8 mouse cellular contexts compared by ENCODE assay signal in the genomic region with DNA sequence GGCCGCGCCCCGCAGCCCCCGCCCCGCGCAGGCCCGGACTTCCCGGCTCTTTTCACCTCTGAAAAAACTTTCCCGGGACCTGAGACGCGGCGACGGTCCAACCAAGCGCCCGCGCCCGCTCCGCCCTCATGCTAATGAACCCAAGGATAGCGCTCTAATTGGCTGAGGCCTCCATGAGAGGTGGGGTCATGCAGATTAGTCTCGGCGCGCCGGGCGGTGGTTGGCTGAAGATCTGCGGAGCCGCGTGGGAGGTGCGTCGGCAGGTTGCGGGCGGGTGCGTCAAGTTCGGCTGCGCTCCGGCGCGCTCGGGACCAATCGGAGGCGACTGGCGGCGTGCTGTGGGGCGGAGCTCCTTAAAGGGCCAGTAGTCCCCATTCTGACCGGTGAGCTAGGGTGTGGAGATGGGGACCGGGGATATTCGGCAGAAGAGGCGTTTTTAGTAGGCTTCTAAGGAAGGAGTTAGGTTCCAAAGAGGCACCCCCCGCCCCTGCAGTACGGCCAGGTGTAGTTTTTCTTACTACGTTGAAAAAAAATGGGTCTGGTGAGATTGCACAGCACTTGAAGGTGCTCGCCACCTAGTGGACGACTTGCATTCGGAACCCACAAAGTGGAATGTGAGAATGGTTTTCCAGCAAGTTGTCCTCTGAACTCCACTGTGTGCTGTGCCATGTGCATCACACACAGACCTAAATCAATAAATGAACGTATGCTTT. TPM values are rescaled to one million over a fixed set of nuclear protein-coding genes. Genes with fewer than 3 reads are reported as not detected.
DNase-seq lines count a peak whose midpoint lies in the region; ATAC-seq and TF ChIP-seq lines count a peak whose summit lies in the region.

Hmg20b (minus strand) TSS at position 130 of the 713 bp plus-strand sequence.

- ATAC-seq in frontal cortex, adult (ENCODE audit: low TSS enrichment) = peak; percentile 96
- ATAC-seq in lung, postnatal 0 days = peak; percentile 96

- peak within 1 kb of the TSS; percentile 89 for H3K27ac ChIP-seq in hindbrain, embryonic 10.5 days
- H3K27ac ChIP-seq in lung, postnatal 0 days (ENCODE audit: low read length) = peak within 1 kb of the TSS; percentile 76

- TF ChIP-seq CTCF in lung, postnatal 0 days (IDR thresholded peaks at IDR 0.05) = peak; percentile 90

- peaks cover 39% of the 10 kb centered on the region for H3K27me3 ChIP-seq in hindbrain, embryonic 10.5 days (ENCODE audit: insufficient read depth, poor library complexity, severe bottlenecking)
- no peaks in the 10 kb centered on the region for H3K27me3 ChIP-seq in lung, postnatal 0 days (replicated peaks; ENCODE audit: insufficient read depth, low read length)

- H3K9ac ChIP-seq in lung, postnatal 0 days (replicated peaks; ENCODE audit: low read depth) = peak within 1 kb of the TSS; percentile 68

- H3K36me3 ChIP-seq in hindbrain, embryonic 10.5 days = peaks cover 32% of the 10 kb centered on the region
- H3K36me3 ChIP-seq in lung, postnatal 0 days (ENCODE audit: insufficient read depth, low read length) = no peaks in the 10 kb centered on the region

- under 1% methylated on average over 54 of the region's 54 CpGs for WGBS in hindbrain, embryonic 10.5 days
- 3% methylated on average over 53 of the region's 54 CpGs for WGBS in lung, postnatal 0 days

- H3K4me2 ChIP-seq in lung, postnatal 0 days (replicated peaks; ENCODE audit: low read depth, low read length) = peak within 1 kb of the TSS; percentile 94

- no peaks in the 10 kb centered on the region for H3K9me3 ChIP-seq in hindbrain, embryonic 10.5 days
- H3K9me3 ChIP-seq in lung, postnatal 0 days (ENCODE audit: low read length) = no peaks in the 10 kb centered on the region

- peak; percentile 99 for DNase-seq in MN1 (ENCODE audit: low spot score)
- DNase-seq in cerebellum, adult 9-10 months = peak; percentile 99
- DNase-seq in hindbrain, embryonic 10.5 days (ENCODE audit: low spot score) = peak; percentile 100
- DNase-seq in layer of hippocampus, adult 9-11 months = peak; percentile 99
- peak; percentile 100 for DNase-seq in lung, postnatal 0 days (ENCODE audit: low spot score)
- peak; percentile 96 for DNase-seq in ovary, postnatal 14 days (ENCODE audit: low spot score)
- DNase-seq in thymus, postnatal 14 days = peak; percentile 99

- TF ChIP-seq EP300 in lung, postnatal 0 days (IDR thresholded peaks at IDR 0.05) = no peak

- peak within 1 kb of the TSS; percentile 92 for H3K4me3 ChIP-seq in hindbrain, embryonic 10.5 days
- peak within 1 kb of the TSS; percentile 68 for H3K4me3 ChIP-seq in lung, postnatal 0 days (ENCODE audit: low read depth, low read length)

- peaks cover 57% of the 10 kb centered on the region for H3K4me1 ChIP-seq in hindbrain, embryonic 10.5 days (replicated peaks)
- 0 out of 2 replicates have a peak, but pooled peaks cover 2% of the 10 kb centered on the region for H3K4me1 ChIP-seq in lung, postnatal 0 days (ENCODE audit: insufficient read depth, low read depth, low read length)

RNA-seq across cellular contexts. Expression of gene Hmg20b, which starts in this region (rescaled TPM):
- 111 and 128 TPM in 2 replicates for polyA plus RNA-seq in hindbrain, embryonic 10.5 days (2016; fragmentation: Nextera tagmentation; extraction: Ambion mirVana)
- polyA plus RNA-seq in lung, postnatal 0 days (2015; fragmentation: Nextera tagmentation; extraction: Ambion mirVana) = 94.3 and 101 TPM in 2 replicates

Comparison
In these comparisons a context has a peak if more than half of its experiments do, and no peak if none do; other contexts are left out.
1. Peak in every context shown above with its lines: DNase-seq, ATAC-seq, H3K4me3 ChIP-seq and H3K27ac ChIP-seq.